28 mouse cellular contexts compared by ENCODE assay signal in genomic region chr11:55231034-55231433, GRCm38 (mm10). TPM values are rescaled to one million over a fixed set of nuclear protein-coding genes. Genes with fewer than 3 reads are reported as not detected.
DNase-seq lines count a peak whose midpoint lies in the region; ATAC-seq lines count a peak whose summit lies in the region.
"Had no signal": no experiment of that assay in that cellular context is flagged by ENCODE, and none has a peak within 500 bp of the region (broad histone marks: within the 10 kb centered on the region; RNA-seq: fewer than 3 reads in every experiment).

No protein-coding gene starts in this region.

- peak; percentile 76 for DNase-seq in 416B (ENCODE audit: low read depth)
- DNase-seq in CD4-positive, CD25-positive, alpha-beta regulatory T cell, adult 2 months (ENCODE audit: low read depth, low spot score), result peak; percentile 15
- DNase-seq in naive thymus-derived CD4-positive, alpha-beta T cell, adult 2 months (ENCODE audit: low read depth), result peak; percentile 24
- DNase-seq in B cell, adult 2 months, result no peak
- no peak for DNase-seq in lung, postnatal 36 days
- DNase-seq: adrenal gland, adult 2 months; adrenal gland, postnatal 14 days; cerebellum, adult 11 months; cerebellum, adult 2 months; cerebellum, adult 9-11 months; cerebellum, postnatal 25 days; embryo, embryonic 11 days; gastrocnemius, postnatal 10 days; gastrocnemius, postnatal 36 days; heart, adult 2 months; heart, postnatal 14 days had no signal

- H3K36me3 ChIP-seq in hindbrain, embryonic 12.5 days, result peaks cover 43% of the 10 kb centered on the region

- peak; percentile 52 for ATAC-seq in activated CD4-positive, CD25-positive, alpha-beta regulatory T cell, adult 4 months
- ATAC-seq in hindbrain, embryonic 12.5 days (ENCODE audit: low FRiP score), result no peak
- ATAC-seq: forebrain, embryonic 13.5 days; forebrain, embryonic 16.5 days; hindbrain, embryonic 16.5 days; intestine, embryonic 16.5 days had no signal

- H3K4me2 ChIP-seq in hindbrain, embryonic 12.5 days (replicated peaks), result no peak overlapping the region
- H3K4me2 ChIP-seq: embryonic facial prominence, embryonic 13.5 days; forebrain, embryonic 13.5 days; heart, embryonic 13.5 days; hindbrain, embryonic 13.5 days had no signal

- H3K27ac ChIP-seq in hindbrain, embryonic 12.5 days, result no peak overlapping the region
- H3K27ac ChIP-seq: embryonic facial prominence, embryonic 10.5 days; embryonic facial prominence, embryonic 13.5 days; forebrain, embryonic 13.5 days; heart, adult 2 months; heart, embryonic 10.5 days; heart, embryonic 13.5 days; hindbrain, embryonic 13.5 days had no signal

- no peaks in the 10 kb centered on the region for H3K27me3 ChIP-seq in hindbrain, embryonic 12.5 days
- H3K27me3 ChIP-seq: embryonic facial prominence, embryonic 13.5 days; forebrain, embryonic 13.5 days; heart, embryonic 13.5 days; hindbrain, embryonic 13.5 days had no signal

- no peak overlapping the region for H3K4me3 ChIP-seq in hindbrain, embryonic 12.5 days
- H3K4me3 ChIP-seq: embryonic facial prominence, embryonic 10.5 days; embryonic facial prominence, embryonic 13.5 days; erythroblast, embryonic 14.5 days; forebrain, embryonic 13.5 days; heart, adult 2 months; heart, embryonic 10.5 days; heart, embryonic 13.5 days; hindbrain, embryonic 13.5 days had no signal

- H3K4me1 ChIP-seq in hindbrain, embryonic 12.5 days, result no peaks in the 10 kb centered on the region
- H3K4me1 ChIP-seq: embryonic facial prominence, embryonic 13.5 days; forebrain, embryonic 13.5 days; heart, embryonic 13.5 days; hindbrain, embryonic 13.5 days had no signal

- no peaks in the 10 kb centered on the region for H3K9me3 ChIP-seq in hindbrain, embryonic 12.5 days (replicated peaks)
- H3K9me3 ChIP-seq: embryonic facial prominence, embryonic 10.5 days; embryonic facial prominence, embryonic 13.5 days; forebrain, embryonic 13.5 days; heart, embryonic 10.5 days; heart, embryonic 13.5 days; hindbrain, embryonic 13.5 days had no signal

- H3K9ac ChIP-seq in hindbrain, embryonic 12.5 days, result no peak overlapping the region
- H3K9ac ChIP-seq: embryonic facial prominence, embryonic 13.5 days; forebrain, embryonic 13.5 days; heart, embryonic 13.5 days; hindbrain, embryonic 13.5 days had no signal

- 90% methylated on average over 6 of the region's 6 CpGs for WGBS in hindbrain, embryonic 12.5 days

RNA-seq across cellular contexts. Expression of gene Slc36a1, which starts 26.9 kb away (rescaled TPM):
- polyA plus RNA-seq in activated CD4-positive, CD25-positive, alpha-beta regulatory T cell, adult 4 months (2017; shearing (Covaris generic)), result 1 to 10 TPM; 2.3 to 2.5 TPM
- polyA plus RNA-seq in hindbrain, embryonic 12.5 days (2016; fragmentation: Nextera tagmentation; extraction: Ambion mirVana), result 1.5 and 2.3 TPM in 2 replicates

RNA-seq across cellular contexts. Expression of gene Slc36a2, which starts 46.2 kb away (rescaled TPM):
- polyA plus RNA-seq in activated CD4-positive, CD25-positive, alpha-beta regulatory T cell, adult 4 months (2017; shearing (Covaris generic)), result under 1 TPM in 1 of 2 experiments, not detected in 1; 0.37 TPM
- 0.40 and 0.52 TPM in 2 replicates for polyA plus RNA-seq in hindbrain, embryonic 12.5 days (2016; fragmentation: Nextera tagmentation; extraction: Ambion mirVana)

Comparison
In these comparisons a context has a peak if more than half of its experiments do, and no peak if none do; other contexts are left out.
1. DNase-seq: peak in 416B (single experiment), CD4-positive, CD25-positive, alpha-beta regulatory T cell, adult 2 months (single experiment) and naive thymus-derived CD4-positive, alpha-beta T cell, adult 2 months (single experiment); none in B cell, adult 2 months (0 of 2) and lung, postnatal 36 days (single experiment).